Mouse (Mus musculus): ENCODE measurements around the gene 4931408C20Rik. TPM values are rescaled to one million over a fixed set of nuclear protein-coding genes. Genes with fewer than 3 reads are reported as not detected.

The 4931408C20Rik gene
- not detected in 2 replicates for polyA plus RNA-seq (2012; ENCODE audit: insufficient read depth, insufficient read length, missing spikeins)

- no peaks in the 10 kb centered on the region for H3K4me1 ChIP-seq (ENCODE audit: control insufficient read depth, insufficient read depth, low read length)
- no peak within 1 kb of the TSS for H3K27ac ChIP-seq (ENCODE audit: insufficient read depth, low read depth, low read length)
- no peak for TF ChIP-seq CTCF (IDR thresholded peaks at IDR 0.05; ENCODE audit: low read depth, low read length)
- TF ChIP-seq POLR2A (IDR thresholded peaks at IDR 0.05; ENCODE audit: borderline replicate concordance, low read depth, low read length) = no peak
- no peak within 1 kb of the TSS for H3K4me3 ChIP-seq (ENCODE audit: insufficient read depth, low read length)
These were observed at the start of gene 4931408C20Rik for GRCm38 (mm10) chr1:26686842-26687760. TSS of gene 4931408C20Rik (minus strand) at chr1:26687460.

DNA sequence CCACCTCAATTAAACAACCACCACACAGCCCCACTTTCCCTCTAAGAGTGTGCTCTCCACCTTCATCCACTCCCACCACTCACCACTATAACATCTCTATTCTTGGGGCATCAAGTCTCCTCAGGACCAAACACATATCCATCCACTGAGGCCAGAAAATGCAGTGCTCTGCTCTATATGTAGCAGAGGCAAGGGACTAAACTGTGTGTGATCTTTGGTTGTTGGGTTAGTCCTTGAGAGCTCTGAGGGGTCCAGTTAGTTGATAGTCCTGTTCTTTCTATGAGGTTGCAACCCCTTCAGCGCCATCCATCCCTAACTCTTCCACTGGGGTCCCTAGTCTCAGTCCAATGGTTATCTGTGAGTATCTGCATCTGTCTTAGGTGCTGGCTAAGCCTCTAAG lies 666 bp upstream of the 4931408C20Rik start:
- Histone ChIP-seq H3K4me1 (ENCODE audit: control insufficient read depth, insufficient read depth, low read length) (no peaks in the 10 kb centered on the region), H3K4me3 (ENCODE audit: insufficient read depth, low read length) (no peak overlapping the region), H3K27ac (ENCODE audit: insufficient read depth, low read depth, low read length) (no peak overlapping the region)
- TF ChIP-seq POLR2A (IDR thresholded peaks at IDR 0.05; ENCODE audit: borderline replicate concordance, low read depth, low read length) = no peak
- TF ChIP-seq CTCF (IDR thresholded peaks at IDR 0.05; ENCODE audit: low read depth, low read length) = no peak

- Histone ChIP-seq H3K4me3 (ENCODE audit: insufficient read depth, low read length) (no peak overlapping the region), H3K27ac (ENCODE audit: insufficient read depth, low read depth, low read length) (no peak overlapping the region), H3K4me1 (ENCODE audit: control insufficient read depth, insufficient read depth, low read length) (no peaks in the 10 kb centered on the region)
- TF ChIP-seq POLR2A (IDR thresholded peaks at IDR 0.05; ENCODE audit: borderline replicate concordance, low read depth, low read length) = no peak
These were observed 1.1 kb downstream of the 4931408C20Rik start for GRCm38 (mm10) chr1:26685952-26686693.

- H3K4me1 ChIP-seq (ENCODE audit: control insufficient read depth, insufficient read depth, low read length) = no peaks in the 10 kb centered on the region
- H3K4me3 ChIP-seq (ENCODE audit: insufficient read depth, low read length) = no peak overlapping the region
- TF ChIP-seq POLR2A (IDR thresholded peaks at IDR 0.05; ENCODE audit: borderline replicate concordance, low read depth, low read length) = no peak
- TF ChIP-seq CTCF (IDR thresholded peaks at IDR 0.05; ENCODE audit: low read depth, low read length) = no peak
- no peak overlapping the region for H3K27ac ChIP-seq (ENCODE audit: insufficient read depth, low read depth, low read length)
These were observed 1.9 kb downstream of the 4931408C20Rik start for GRCm38 (mm10) chr1:26685383-26685782.

DNA sequence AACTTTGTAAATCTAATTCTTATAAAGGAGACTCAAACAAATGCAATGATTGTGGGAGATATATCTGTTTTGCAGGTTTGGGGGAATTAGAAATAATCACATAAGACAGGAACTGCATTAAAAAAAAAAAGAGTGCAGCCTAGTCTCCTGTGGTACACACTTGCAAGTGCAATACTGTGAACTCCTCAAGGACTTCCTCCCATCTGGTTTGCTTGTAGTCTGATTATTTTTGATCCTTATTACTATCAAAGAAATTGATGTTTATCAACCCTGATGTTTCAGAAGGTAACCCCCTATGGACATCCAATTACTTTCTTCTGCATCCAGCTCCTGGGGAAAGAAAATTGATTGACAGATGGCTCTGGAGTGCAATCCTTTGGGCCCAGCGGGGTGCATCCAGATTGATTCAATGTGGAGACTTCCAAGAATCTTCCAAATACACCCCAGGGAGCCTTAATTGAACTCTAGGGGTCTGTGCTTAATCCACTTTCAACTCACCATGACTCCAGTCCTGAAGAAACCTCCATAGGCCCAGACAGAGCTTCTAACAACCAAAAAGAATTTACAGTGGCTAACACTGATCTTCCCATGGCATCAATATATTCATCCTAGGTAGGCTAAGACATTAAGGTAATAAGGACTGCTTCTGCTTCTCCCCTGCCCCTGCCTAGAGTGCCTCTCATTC lies 37.4 kb downstream of the 4931408C20Rik start:
- TF ChIP-seq POLR2A (IDR thresholded peaks at IDR 0.05; ENCODE audit: borderline replicate concordance, low read depth, low read length) (no peak), CTCF (IDR thresholded peaks at IDR 0.05; ENCODE audit: low read depth, low read length) (no peak)
- Histone ChIP-seq H3K4me3 (ENCODE audit: insufficient read depth, low read length) (no peak overlapping the region), H3K4me1 (ENCODE audit: control insufficient read depth, insufficient read depth, low read length) (no peaks in the 10 kb centered on the region), H3K27ac (ENCODE audit: insufficient read depth, low read depth, low read length) (no peak overlapping the region)

DNA sequence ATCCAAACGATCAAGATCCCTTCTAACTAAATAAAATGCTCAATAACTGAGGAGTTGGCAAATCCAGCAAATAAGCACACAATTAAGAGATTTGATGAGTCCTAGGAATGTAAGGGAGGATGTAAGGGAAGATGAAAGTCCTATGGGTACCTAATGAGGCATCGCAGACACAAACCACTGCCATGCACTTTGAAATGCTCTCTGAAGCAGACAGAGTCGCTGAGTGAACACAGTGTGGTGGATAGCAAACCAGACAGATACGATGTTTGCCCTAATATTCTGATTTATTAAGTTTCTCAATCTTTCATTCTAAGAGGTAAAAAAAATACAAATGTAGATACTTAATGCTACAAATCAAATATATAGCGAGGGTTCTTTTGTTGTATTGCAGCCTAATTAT lies 51.2 kb downstream of the 4931408C20Rik start:
- Histone ChIP-seq H3K27ac (ENCODE audit: insufficient read depth, low read depth, low read length) (no peak overlapping the region), H3K4me1 (ENCODE audit: control insufficient read depth, insufficient read depth, low read length) (no peaks in the 10 kb centered on the region), H3K4me3 (ENCODE audit: insufficient read depth, low read length) (no peak overlapping the region)
- no peak for TF ChIP-seq CTCF (IDR thresholded peaks at IDR 0.05; ENCODE audit: low read depth, low read length)
- no peak for TF ChIP-seq POLR2A (IDR thresholded peaks at IDR 0.05; ENCODE audit: borderline replicate concordance, low read depth, low read length)
